Mouse (Mus musculus) left cerebral cortex, adult 2 months (tissue): ENCODE measurements at regions not wholly inside any gene's neighbourhood (a gene's known extent, or its start where the extent isn't known, plus 50 kb on each side); places are given as distances from the start of the nearest gene placed in this dataset.

Experiments
- DNase-seq, 2 experiments: peaks; one replicate each; pipeline ENCODE4 v3.0.0; 2021 to 2022; ENCODE audit warnings: low spot score in 2 of 2, mixed read lengths in 1 of 2; ENCODE audit errors: extremely low spot score in 1 of 2
- H3K27ac ChIP-seq: fragments of 200-600 bp; 2 replicates; pipeline ENCODE4 v1.8.1; 2022
- H3K4me3 ChIP-seq: fragments of 200-600 bp; 2 replicates; pipeline ENCODE4 v1.8.1; 2022
- CTCF ChIP-seq: fragments of 200-600 bp; IDR thresholded peaks from 2 replicates; pipeline ENCODE4 v1.8.1; 2022; ENCODE audit warnings: antibody characterized with exemption, mild to moderate bottlenecking, moderate library complexity
- intact Hi-C: fragments of 180-260 bp; cut with DNase I; formaldehyde crosslinking; loops from one replicate; pipeline ENCODE4 v1.15.1; 2025

DNA sequence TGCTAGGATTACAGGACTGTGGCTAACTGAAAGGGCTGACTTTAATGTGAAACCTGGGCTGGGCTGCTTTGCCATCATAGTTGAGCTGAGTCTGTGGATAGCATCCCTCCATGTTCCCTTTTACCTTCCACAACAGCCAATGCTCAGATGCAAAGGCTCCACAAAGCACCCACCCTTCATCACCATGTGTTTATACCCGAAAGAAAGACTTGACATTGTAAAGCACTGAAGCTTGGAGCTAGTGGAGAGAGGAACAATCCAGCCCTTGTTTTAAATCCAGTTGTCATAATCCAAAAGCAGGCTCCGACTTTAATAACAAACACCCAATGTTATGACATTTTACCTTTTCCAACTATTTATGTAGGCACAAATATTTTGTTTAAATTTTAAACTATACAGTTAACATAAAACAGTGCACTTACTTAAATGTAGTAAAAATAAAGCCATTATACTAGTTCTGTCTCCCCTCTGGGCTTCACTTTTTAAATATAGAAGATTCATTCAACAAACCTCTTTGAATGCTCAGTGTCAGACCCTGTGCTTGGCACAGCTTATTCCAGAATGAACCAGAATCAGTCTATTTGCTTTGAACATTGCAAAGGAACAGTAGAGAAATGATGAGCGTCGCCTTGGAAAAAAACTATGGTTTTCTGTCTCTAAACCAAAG, 98.7 kb upstream of the Lrig1 start:
- no peak for DNase-seq
- intact Hi-C loops: no loop called here
- TF ChIP-seq CTCF: no peak
- Histone ChIP-seq H3K27ac (no peak overlapping the region), H3K4me3 (no peak overlapping the region)

DNA sequence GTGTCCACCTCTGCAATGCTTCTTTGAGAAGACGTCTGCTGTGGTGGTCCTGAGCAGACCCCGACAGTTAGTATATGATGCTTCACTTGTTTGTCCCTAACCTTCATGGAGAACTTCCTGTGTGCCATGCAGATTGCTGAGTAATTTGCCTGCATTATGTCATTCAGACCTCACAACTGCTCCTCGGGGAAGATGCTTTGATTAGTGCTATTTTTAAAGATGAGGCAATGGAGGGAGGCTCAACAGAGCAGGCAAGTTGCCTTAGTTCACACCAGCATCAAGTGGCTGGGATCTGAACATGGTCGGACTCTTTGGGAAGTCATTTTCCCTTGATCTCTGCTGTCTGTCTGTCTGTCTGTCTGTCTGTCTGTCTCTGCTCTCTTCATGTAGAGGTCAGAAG, 95.5 kb upstream of the Lrig1 start:
- H3K4me3 ChIP-seq: no peak overlapping the region
- H3K27ac ChIP-seq: no peak overlapping the region
- intact Hi-C loops: no loop called here
- no peak for TF ChIP-seq CTCF
- no peak for DNase-seq

DNA sequence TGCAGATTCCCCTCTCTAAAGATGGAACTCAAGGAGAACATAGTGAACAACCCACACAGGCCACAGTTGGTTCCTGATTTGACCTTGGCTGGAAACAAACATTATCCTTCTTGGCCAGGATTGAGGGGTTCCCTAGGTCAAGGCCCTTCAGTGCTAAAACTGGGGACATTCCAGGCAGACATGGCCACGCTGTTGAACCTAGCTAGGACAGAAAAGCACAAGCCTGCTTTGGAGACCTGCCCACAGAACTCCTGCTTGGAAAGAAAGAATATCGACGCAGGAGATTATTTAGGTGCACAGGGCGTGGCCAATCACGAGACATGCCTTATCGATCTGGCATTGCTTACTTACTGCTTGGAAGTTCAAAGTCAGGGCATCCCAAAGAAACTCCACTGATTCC, 93.6 kb upstream of the Lrig1 start:
- no peak overlapping the region for H3K27ac ChIP-seq
- no peak for DNase-seq
- no peak for TF ChIP-seq CTCF
- intact Hi-C loops: no loop called here
- no peak overlapping the region for H3K4me3 ChIP-seq

DNA sequence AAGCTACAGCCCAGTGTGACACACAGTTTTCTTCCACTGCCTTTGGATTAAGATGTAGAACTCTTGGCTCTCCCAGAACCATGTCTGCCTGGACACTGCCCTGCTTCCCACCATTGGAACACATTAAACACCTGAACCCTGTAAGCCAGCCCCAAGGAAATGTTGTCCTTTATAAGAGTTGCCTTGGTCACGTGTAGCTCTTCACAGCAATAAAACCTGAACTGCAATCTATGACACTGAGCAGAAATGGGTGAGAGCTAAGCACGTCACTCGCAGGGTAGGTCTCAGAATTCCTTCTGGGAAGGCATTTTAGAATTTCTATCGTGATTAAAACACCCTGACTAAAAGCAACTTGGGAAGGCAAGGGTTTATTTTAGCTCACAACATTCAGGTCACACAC, 92.4 kb upstream of the Lrig1 start:
- Histone ChIP-seq H3K27ac (no peak overlapping the region), H3K4me3 (no peak overlapping the region)
- DNase-seq: no peak
- intact Hi-C loops: no loop called here
- no peak for TF ChIP-seq CTCF

DNA sequence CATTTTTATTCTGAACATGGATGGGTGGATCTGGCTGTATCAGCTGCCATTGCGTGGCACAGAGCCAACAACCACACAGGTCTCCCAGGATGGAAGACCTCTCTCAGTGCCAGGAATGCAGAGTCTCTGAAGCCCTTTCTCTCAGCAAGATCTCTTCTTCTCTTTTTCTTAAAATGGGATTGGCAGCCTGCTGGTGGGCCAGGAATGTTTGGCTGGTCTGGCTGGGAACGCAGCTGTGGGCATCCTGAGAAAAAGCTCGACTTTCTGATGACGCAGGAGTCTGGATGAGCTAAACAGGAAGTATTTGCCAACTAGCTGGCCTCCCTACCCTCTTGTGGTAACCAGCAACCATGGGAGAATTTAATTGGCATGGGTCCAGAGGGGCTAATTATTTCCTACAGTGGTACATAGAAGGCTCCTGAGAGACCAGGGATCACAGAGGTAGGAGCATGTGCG, 89.4 kb upstream of the Lrig1 start:
- no peak for DNase-seq
- Histone ChIP-seq H3K4me3 (no peak overlapping the region), H3K27ac (no peak overlapping the region)
- intact Hi-C loops: no loop called here
- no peak for TF ChIP-seq CTCF

DNA sequence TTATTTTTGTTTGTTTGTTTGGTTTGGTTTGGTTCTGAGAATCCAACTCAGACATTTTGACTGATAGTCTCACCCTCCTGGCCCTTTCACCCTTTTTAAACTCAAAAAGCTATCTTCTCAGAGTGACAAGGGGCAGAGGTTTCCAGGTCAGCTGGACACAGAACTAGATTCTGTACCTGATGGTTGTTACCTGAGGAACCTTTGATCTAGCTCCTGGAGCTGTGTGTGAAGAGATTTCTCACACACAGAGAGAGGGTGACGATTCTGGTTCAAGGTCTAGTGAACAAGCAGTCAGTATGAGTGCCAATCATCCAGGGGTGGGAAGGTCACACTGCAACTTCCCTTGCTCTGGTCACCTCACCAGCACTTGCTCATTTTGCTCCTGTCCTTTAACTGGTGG, 83.5 kb upstream of the Lrig1 start:
- intact Hi-C loops: no loop called here
- no peak overlapping the region for H3K27ac ChIP-seq
- no peak for TF ChIP-seq CTCF
- H3K4me3 ChIP-seq: no peak overlapping the region
- no peak for DNase-seq

DNA sequence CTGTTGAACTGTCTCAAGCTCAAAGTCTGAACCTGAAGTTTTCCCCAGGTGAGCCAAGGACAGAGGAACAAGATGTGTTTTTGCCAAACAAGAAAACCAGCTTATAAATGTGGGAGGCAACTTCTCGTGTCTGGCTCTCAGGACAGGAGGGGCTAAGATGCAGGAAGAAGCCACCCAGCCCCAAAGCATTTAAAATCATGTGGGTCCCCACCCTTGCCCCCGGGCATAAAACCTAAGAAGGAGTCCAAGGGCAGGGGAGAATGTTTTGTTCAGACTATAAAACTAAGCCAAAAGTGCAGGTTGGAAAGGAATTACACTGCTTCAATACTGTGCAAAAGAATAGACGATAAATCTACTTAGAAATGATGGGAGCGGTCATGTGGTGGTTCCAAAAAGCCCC, 80.7 kb upstream of the Lrig1 start:
- intact Hi-C loops: no loop called here
- Histone ChIP-seq H3K27ac (no peak overlapping the region), H3K4me3 (no peak overlapping the region)
- no peak for TF ChIP-seq CTCF
- DNase-seq: no peak

DNA sequence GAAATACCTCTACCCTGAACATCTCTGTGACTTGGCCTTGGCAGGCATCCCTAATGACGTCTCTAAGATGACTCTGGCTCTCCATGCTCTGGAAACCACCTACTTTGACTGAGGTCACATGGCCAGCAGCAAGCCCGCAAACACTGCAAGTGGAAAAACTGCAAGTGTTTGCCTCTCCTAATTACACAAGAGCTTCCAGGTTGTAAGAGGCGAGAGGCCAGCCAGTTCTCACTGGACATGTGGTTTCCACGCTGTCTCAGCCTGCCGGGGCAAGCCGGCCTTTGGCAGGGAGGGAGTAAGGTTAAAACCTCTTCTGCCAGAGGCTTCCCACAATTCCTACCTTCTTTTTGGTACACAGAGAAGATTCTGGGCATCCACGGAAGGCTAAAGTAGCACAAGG, 79.9 kb upstream of the Lrig1 start:
- Histone ChIP-seq H3K4me3 (no peak overlapping the region), H3K27ac (no peak overlapping the region)
- intact Hi-C loops: no loop called here
- no peak for DNase-seq
- TF ChIP-seq CTCF: no peak

DNA sequence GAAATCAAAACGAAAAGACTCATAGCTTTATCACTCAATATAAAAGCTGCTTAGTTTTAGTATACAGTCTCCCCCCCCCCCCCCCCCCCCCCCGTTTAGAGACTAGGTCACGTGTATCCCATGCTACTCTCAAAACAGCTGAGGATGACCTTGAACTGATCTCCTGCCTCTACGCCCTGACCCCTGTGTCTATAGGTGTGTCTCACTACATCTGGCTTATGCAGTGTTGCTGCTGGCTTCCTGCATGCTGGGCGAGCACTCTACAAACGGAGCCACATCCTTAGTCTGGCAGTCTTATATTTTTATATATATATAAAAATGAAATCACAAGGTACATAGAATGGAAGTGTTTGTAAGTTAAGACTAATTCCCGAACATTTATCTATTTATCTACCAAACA, 79.3 kb upstream of the Lrig1 start:
- TF ChIP-seq CTCF: no peak
- Histone ChIP-seq H3K4me3 (no peak overlapping the region), H3K27ac (no peak overlapping the region)
- intact Hi-C loops: no loop called here
- no peak for DNase-seq

DNA sequence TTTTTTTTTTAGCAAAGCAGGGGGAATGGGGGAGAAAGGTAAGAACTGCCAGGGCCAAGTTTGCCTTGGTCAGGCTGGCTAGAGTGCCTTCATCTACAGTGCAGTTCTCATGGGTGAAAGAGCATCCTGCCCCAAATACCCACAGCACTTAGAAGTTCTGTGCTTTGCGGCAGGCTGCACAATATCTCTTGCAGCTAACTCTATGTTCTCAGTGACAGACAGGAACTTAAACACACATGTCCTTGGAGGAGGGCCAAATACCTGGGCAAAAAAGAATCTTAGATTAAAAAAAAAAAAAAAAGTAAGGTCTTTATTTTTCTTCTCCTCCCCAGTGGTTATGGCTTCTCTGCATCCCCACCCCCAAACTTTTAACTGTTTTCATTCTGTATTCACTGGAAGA, 78.8 kb upstream of the Lrig1 start:
- H3K4me3 ChIP-seq: no peak overlapping the region
- H3K27ac ChIP-seq: no peak overlapping the region
- DNase-seq: no peak
- intact Hi-C loops: no loop called here
- no peak for TF ChIP-seq CTCF

DNA sequence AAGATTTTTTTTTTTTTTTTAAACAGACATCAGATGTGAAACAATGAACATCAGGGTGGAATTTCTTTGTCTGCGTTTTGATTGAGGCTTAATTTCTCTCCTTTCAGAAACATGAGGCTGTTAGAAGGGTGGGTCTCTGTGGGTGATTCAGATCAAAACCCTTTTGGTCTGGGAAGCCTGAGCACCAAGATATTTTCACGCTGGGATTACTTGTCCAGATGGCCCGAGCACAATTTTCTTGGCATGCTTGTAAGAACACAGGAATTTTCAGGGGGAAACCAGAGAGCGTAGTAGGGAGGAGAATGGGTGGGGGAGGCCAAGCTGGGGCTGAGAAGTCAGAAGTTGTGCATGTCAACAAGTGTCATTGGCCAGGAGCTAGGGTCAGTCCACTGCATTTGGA, 76.6 kb upstream of the Lrig1 start:
- no peak for TF ChIP-seq CTCF
- no peak for DNase-seq

DNA sequence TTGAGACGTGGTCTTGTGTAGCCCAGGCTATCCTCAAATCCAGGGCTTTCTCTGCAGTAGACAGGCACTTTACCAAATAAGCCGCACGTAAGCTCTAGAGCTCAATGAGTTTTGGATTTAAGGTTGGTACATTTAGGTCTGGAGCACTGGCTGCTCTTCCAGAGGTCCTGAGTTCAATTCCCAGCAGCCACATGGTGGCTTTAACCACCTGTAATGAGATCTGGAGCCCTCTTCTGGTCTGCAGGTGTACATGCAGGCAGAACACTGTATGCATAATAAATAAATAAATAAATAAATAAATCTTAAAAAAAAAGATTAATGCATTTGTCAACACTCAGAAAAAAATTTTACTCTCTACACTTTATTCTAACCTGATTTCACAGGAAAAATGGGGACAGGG, 74.9 kb upstream of the Lrig1 start:
- Histone ChIP-seq H3K27ac (no peak overlapping the region), H3K4me3 (no peak overlapping the region)
- TF ChIP-seq CTCF: no peak; the same call in none of the 2 replicates
- DNase-seq: no peak
- intact Hi-C loops: no loop called here

More for the DNA sequence above, 76.6 kb upstream of the Lrig1 start:
- Histone ChIP-seq H3K27ac (no peak overlapping the region), H3K4me3 (no peak overlapping the region)
- intact Hi-C loops: no loop called here
